Mouse (Mus musculus) brain, embryonic 14.5 days (tissue): ENCODE results near the gene Olfr1170. TPM values are rescaled to one million over a fixed set of nuclear protein-coding genes. Genes with fewer than 3 reads are reported as not detected.

Experiments
- DNase-seq: peaks from one replicate; pipeline ENCODE4 v3.0.0-alpha.2; 2011; ENCODE audit warnings: low read depth
- CTCF ChIP-seq: fragments of 200-500 bp; IDR thresholded peaks from 2 replicates; pipeline ENCODE4 v1.5.1; 2012; ENCODE audit warnings: inconsistent platforms, mild to moderate bottlenecking, moderate library complexity, borderline replicate concordance; ENCODE audit not compliant: insufficient read depth, insufficient read length; ENCODE audit errors: extremely low read depth
- POLR2A ChIP-seq: fragments of 200-500 bp; IDR thresholded peaks from 2 replicates; pipeline ENCODE4 v1.6.1; 2012; ENCODE audit warnings: mild to moderate bottlenecking, inconsistent platforms, borderline replicate concordance; ENCODE audit not compliant: poor library complexity, insufficient read depth, insufficient read length, severe bottlenecking; ENCODE audit errors: extremely low read depth
- polyA plus RNA-seq: library from polyadenylated mRNA; depleted of rRNA; stranded (reverse); fragments of >200 nt; gene quantifications from 2 replicates; pipeline ENCODE4 v1.2.3, GENCODE M21; 2012; rRNA removed

The Olfr1170 gene
- polyA plus RNA-seq = not detected in 2 replicates

- TF ChIP-seq CTCF = no peak
- no peak for TF ChIP-seq POLR2A
- DNase-seq = no peak
These were observed at the start of gene Olfr1170 for GRCm38 (mm10) chr2:88228234-88228633. Gene Olfr1170, minus strand, starts transcription at chr2:88228334.

- TF ChIP-seq CTCF (no peak), POLR2A (no peak)
- DNase-seq = no peak
These were observed 7.3 kb downstream of the Olfr1170 start for GRCm38 (mm10) chr2:88220784-88221183.

- TF ChIP-seq CTCF (no peak), POLR2A (no peak)
- DNase-seq = no peak
These were observed 46.6 kb downstream of the Olfr1170 start, which contains the start of gene Olfr1168 for GRCm38 (mm10) chr2:88181580-88181979. Gene Olfr1168, plus strand, starts transcription at chr2:88181880.

Other genes starting within 250 kb of the Olfr1170 start
- gene Olfr1158, start 238.2 kb downstream of the Olfr1170 start, polyA plus RNA-seq = not detected in 2 replicates
- not detected in 2 replicates for gene Olfr1160, start 220.1 kb downstream of the Olfr1170 start, polyA plus RNA-seq
- gene Olfr1161, start 205.6 kb downstream of the Olfr1170 start, polyA plus RNA-seq = not detected in 2 replicates
- not detected in 2 replicates for gene Olfr73, start 190.6 kb downstream of the Olfr1170 start, polyA plus RNA-seq
- not detected in 2 replicates for gene Olfr1162, start 177.2 kb downstream of the Olfr1170 start, polyA plus RNA-seq
- not detected in 2 replicates for gene Olfr1163, start 156.5 kb downstream of the Olfr1170 start, polyA plus RNA-seq
- not detected in 2 replicates for gene Olfr1164, start 134.4 kb downstream of the Olfr1170 start, polyA plus RNA-seq
- not detected in 2 replicates for gene Olfr1166, start 100.1 kb downstream of the Olfr1170 start, polyA plus RNA-seq
- not detected in 2 replicates for gene Olfr1167, start 73.1 kb downstream of the Olfr1170 start, polyA plus RNA-seq
- gene Olfr1168, start 46.5 kb downstream of the Olfr1170 start, polyA plus RNA-seq = not detected in 2 replicates
- not detected in 2 replicates for gene Olfr1173, start 51.5 kb upstream of the Olfr1170 start, polyA plus RNA-seq
- gene Olfr1174-ps, start 86.8 kb upstream of the Olfr1170 start, polyA plus RNA-seq = not detected in 2 replicates
- not detected in 2 replicates for gene Olfr1175-ps, start 98.9 kb upstream of the Olfr1170 start, polyA plus RNA-seq
- gene Olfr1176, start 108.4 kb upstream of the Olfr1170 start, polyA plus RNA-seq = not detected in 2 replicates
- not detected in 2 replicates for gene Olfr1177-ps, start 118.2 kb upstream of the Olfr1170 start, polyA plus RNA-seq
- not detected in 2 replicates for gene Olfr1178, start 158.7 kb upstream of the Olfr1170 start, polyA plus RNA-seq
- not detected in 2 replicates for gene Olfr1179, start 178.1 kb upstream of the Olfr1170 start, polyA plus RNA-seq
- gene Olfr1180, start 190.8 kb upstream of the Olfr1170 start, polyA plus RNA-seq = not detected in 2 replicates
- gene Olfr1181, start 197.8 kb upstream of the Olfr1170 start, polyA plus RNA-seq = not detected in 2 replicates
- not detected in 2 replicates for gene Gm13757, start 220.8 kb upstream of the Olfr1170 start, polyA plus RNA-seq
- gene Olfr1183, start 226.5 kb upstream of the Olfr1170 start, polyA plus RNA-seq = not detected in 2 replicates